Mouse (Mus musculus): ENCODE results near the gene Gpr156. TPM values are rescaled to one million over a fixed set of nuclear protein-coding genes. Genes with fewer than 3 reads are reported as not detected.

The Gpr156 gene
- polyA plus RNA-seq, 1 experiment from 2014 or later: 1.2 TPM

Other genes starting within 250 kb of the Gpr156 start
- 557 and 571 TPM in 2 replicates for gene Fstl1, start 139.6 kb upstream of the Gpr156 start, polyA plus RNA-seq (2015; fragmentation: Nextera tagmentation; extraction: Ambion mirVana)
- gene Gm36028, start 55.4 kb upstream of the Gpr156 start, polyA plus RNA-seq (2015; fragmentation: Nextera tagmentation; extraction: Ambion mirVana): 0.19 and 0.42 TPM in 2 replicates
- 65.6 TPM in 2 replicates for gene Lrrc58, start 48.1 kb upstream of the Gpr156 start, polyA plus RNA-seq (2015; fragmentation: Nextera tagmentation; extraction: Ambion mirVana)
- 58.4 and 60.0 TPM in 2 replicates for gene Gsk3b, start 172.5 kb downstream of the Gpr156 start, polyA plus RNA-seq (2015; fragmentation: Nextera tagmentation; extraction: Ambion mirVana)

All from kidney, embryonic 15.5 days (tissue).